Mouse (Mus musculus) midbrain, embryonic 16.5 days (tissue): ENCODE measurements at regions not wholly inside any gene's neighbourhood (a gene's known extent, or its start where the extent isn't known, plus 50 kb on each side); places are given as distances from the start of the nearest gene placed in this dataset.

Experiments
- ATAC-seq: fragments of 200-750 bp; cut with Nextera tagmentation; 2 replicates; pipeline ENCODE4 v1.8.0; 2017; ENCODE audit warnings: moderate TSS enrichment
- H3K27ac ChIP-seq: fragments of 300-500 bp; sonication (generic); 2 replicates; pipeline ENCODE4 v1.5.1; 2014; ENCODE audit warnings: mild to moderate bottlenecking, low read length, mixed read lengths
- H3K27me3 ChIP-seq: fragments of 300-500 bp; sonication (generic); 2 replicates; pipeline ENCODE4 v1.6.1; 2014; ENCODE audit warnings: low read depth, low read length, mixed read lengths; ENCODE audit not compliant: control insufficient read depth, insufficient read depth
- H3K36me3 ChIP-seq: fragments of 300-500 bp; sonication (generic); 2 replicates; pipeline ENCODE4 v1.6.1; 2014; ENCODE audit warnings: mild to moderate bottlenecking, low read length, moderate library complexity, mixed read lengths; ENCODE audit not compliant: control insufficient read depth, insufficient read depth
- H3K4me1 ChIP-seq: fragments of 300-500 bp; sonication (generic); 2 replicates; pipeline ENCODE4 v1.6.1; 2014; ENCODE audit warnings: mild to moderate bottlenecking, low read length, mixed read lengths; ENCODE audit not compliant: control insufficient read depth, insufficient read depth
- H3K4me2 ChIP-seq: fragments of 300-500 bp; sonication (generic); 2 replicates; pipeline ENCODE4 v1.6.1; 2014; ENCODE audit warnings: mild to moderate bottlenecking, low read length, mixed read lengths
- H3K4me3 ChIP-seq: fragments of 300-500 bp; sonication (generic); 2 replicates; pipeline ENCODE4 v1.5.1; 2014; ENCODE audit warnings: low read depth, mild to moderate bottlenecking, low read length, moderate library complexity, mixed read lengths
- H3K9ac ChIP-seq: fragments of 300-500 bp; sonication (generic); 2 replicates; pipeline ENCODE4 v1.6.1; 2014; ENCODE audit warnings: low read depth, low read length, mixed read lengths
- H3K9me3 ChIP-seq: fragments of 300-500 bp; sonication (generic); replicated peaks from 2 replicates; pipeline ENCODE4 v1.6.1; 2014; ENCODE audit warnings: mild to moderate bottlenecking, low read length, mixed read lengths; ENCODE audit not compliant: control insufficient read depth, poor library complexity, severe bottlenecking
- WGBS: fragments of 180-500 bp; shearing (Covaris S2); extraction: QIAGEN DNeasy Blood & Tissue Kit; methylation state at CpG from one replicate; pipeline ENCODE4 v1.1.7; 2014; 5-methylcytosine and 5-hydroxymethylcytosine counted together

DNA sequence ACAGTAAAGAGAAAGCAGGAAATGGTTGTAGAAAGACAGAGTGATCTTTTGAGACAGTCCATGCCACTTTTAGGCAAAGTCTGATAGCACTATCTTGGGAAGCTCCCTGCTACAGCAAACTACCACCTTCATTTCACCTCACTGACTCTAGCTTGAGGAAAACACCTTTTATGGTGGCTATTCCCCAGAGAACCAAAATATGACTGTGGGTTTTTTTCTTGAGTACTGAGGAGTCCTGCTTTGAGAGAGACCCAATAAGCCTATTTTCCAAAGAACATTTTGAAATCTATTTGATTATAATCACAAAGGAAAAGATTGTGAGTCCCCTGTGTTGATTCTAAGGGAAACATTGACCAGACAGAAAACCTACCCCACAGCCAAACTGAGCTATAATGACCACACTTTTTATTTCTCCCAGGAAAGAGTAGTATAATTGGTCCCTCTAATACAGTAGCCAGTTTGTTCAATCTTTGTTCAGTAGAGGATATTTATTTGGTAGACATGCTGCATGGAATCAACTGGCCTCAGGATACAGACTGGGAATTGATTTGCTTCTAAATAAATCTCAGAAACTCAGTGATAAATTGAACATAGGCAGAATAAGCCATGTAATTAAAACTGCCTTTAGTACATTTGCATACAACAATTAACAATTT lies 468.6 kb downstream of the Hace1 start:
- H3K9ac ChIP-seq: no peak overlapping the region
- H3K27me3 ChIP-seq: no peaks in the 10 kb centered on the region
- H3K4me2 ChIP-seq: no peak overlapping the region
- no peaks in the 10 kb centered on the region for H3K9me3 ChIP-seq
- H3K4me3 ChIP-seq: no peak overlapping the region
- H3K36me3 ChIP-seq: no peaks in the 10 kb centered on the region
- H3K27ac ChIP-seq: peak overlapping the region; percentile 79
- no peak; the same call in 1 of the 2 replicates for ATAC-seq
- peaks cover 15% of the 10 kb centered on the region for H3K4me1 ChIP-seq

- Histone ChIP-seq H3K4me3 (no peak overlapping the region), H3K9ac (0 out of 2 replicates have a peak overlapping the region, but pooled peaks have one; percentile 3), H3K36me3 (no peaks in the 10 kb centered on the region), H3K4me2 (no peak overlapping the region), H3K9me3 (no peaks in the 10 kb centered on the region), H3K27me3 (no peaks in the 10 kb centered on the region), H3K27ac (peak overlapping the region; percentile 79), H3K4me1 (peaks cover 15% of the 10 kb centered on the region)
- WGBS: 50% methylated on average over 8 of the region's 8 CpGs
- peak; percentile 47 for ATAC-seq
Measured at GRCm38 (mm10) chr10:46046890-46047414, 469.3 kb downstream of the Hace1 start.

DNA sequence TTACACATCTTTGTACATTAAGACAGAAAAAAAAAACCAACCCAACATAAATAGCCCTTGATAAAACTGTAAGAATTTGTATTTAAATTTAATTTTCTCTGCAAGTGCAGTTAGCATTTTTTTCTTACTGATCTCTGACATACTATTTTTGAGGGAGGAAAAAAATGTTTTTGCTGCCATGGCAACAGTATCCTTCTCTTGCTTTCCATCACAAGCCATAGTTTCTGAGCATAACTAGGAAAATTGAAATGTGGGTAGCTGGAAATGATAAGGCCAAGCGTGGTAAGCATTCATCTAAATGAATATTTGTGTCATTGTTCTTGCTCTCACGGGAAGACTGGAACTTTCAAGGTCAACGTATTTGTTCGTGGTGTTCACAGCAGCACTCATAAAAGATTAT lies 470.0 kb downstream of the Hace1 start:
- no peaks in the 10 kb centered on the region for H3K27me3 ChIP-seq
- no peak overlapping the region for H3K4me2 ChIP-seq
- H3K9me3 ChIP-seq: no peaks in the 10 kb centered on the region
- no peak overlapping the region for H3K9ac ChIP-seq
- ATAC-seq: no peak; the same call in 1 of the 2 replicates
- H3K27ac ChIP-seq: peak overlapping the region; percentile 79
- 26% methylated on average over 4 of the region's 4 CpGs for WGBS
- no peak overlapping the region for H3K4me3 ChIP-seq
- no peaks in the 10 kb centered on the region for H3K36me3 ChIP-seq
- H3K4me1 ChIP-seq: peaks cover 15% of the 10 kb centered on the region

- H3K9ac ChIP-seq: peak overlapping the region; percentile 25; the same call in 1 of the 2 replicates
- ATAC-seq: peak; percentile 81
- WGBS: 25% methylated on average over 14 of the region's 14 CpGs
- H3K27me3 ChIP-seq: no peaks in the 10 kb centered on the region
- peak overlapping the region; percentile 32; the same call in 1 of the 2 replicates for H3K27ac ChIP-seq
- H3K4me3 ChIP-seq: no peak overlapping the region
- no peaks in the 10 kb centered on the region for H3K4me1 ChIP-seq
- H3K4me2 ChIP-seq: peak overlapping the region; percentile 36
- H3K36me3 ChIP-seq: no peaks in the 10 kb centered on the region
- no peaks in the 10 kb centered on the region for H3K9me3 ChIP-seq
Measured at GRCm38 (mm10) chr10:46057362-46058198, 480.0 kb downstream of the Hace1 start.

DNA sequence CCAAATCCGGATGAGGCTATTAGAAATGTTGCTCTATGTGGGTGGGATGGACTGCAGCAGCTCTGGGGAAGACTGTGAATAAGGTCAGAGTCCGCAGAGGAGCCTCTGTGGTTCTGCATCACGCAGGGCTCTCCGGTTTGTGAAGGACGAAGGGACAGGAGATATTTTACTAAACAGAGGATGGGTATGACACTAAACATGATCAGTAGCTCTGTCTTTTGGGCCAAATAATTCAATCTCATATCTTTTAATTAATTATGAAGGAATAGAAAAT lies 480.5 kb downstream of the Hace1 start:
- H3K36me3 ChIP-seq: no peaks in the 10 kb centered on the region
- H3K4me3 ChIP-seq: no peak overlapping the region
- no peaks in the 10 kb centered on the region for H3K9me3 ChIP-seq
- ATAC-seq: no peak; the same call in 1 of the 2 replicates
- 74% methylated on average over 5 of the region's 5 CpGs for WGBS
- no peak overlapping the region for H3K4me2 ChIP-seq
- no peaks in the 10 kb centered on the region for H3K4me1 ChIP-seq
- H3K27ac ChIP-seq: peak overlapping the region; percentile 32; the same call in 1 of the 2 replicates
- H3K27me3 ChIP-seq: no peaks in the 10 kb centered on the region
- no peak overlapping the region for H3K9ac ChIP-seq

DNA sequence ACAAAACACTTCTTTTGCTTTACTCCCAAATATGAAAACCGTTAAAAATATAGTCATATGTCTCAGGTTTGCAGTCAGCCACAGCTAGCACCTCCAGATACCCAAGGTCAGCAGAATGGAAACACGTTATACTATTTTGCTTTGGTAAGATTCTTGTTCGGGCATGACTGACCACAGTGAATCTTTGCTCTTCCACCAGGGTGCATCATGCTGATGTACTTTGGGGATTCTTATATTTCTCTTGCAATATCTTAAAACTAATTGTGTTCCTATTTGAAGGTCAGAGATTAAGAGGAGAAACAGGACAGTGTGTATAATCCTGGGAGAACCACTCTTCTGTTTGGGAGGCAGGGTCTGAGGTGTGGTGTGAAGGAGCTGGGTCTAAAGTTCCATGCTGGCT lies 481.7 kb downstream of the Hace1 start:
- no peak for ATAC-seq
- H3K4me3 ChIP-seq: no peak overlapping the region
- no peaks in the 10 kb centered on the region for H3K27me3 ChIP-seq
- H3K36me3 ChIP-seq: no peaks in the 10 kb centered on the region
- no peak overlapping the region for H3K9ac ChIP-seq
- H3K27ac ChIP-seq: no peak overlapping the region
- H3K4me2 ChIP-seq: no peak overlapping the region
- H3K9me3 ChIP-seq: no peaks in the 10 kb centered on the region
- no peaks in the 10 kb centered on the region for H3K4me1 ChIP-seq
- 82% methylated on average over 3 of the region's 3 CpGs for WGBS

GRCm38 (mm10) chr10:46063831-46064230 lies 486.2 kb downstream of the Hace1 start:
- no peak overlapping the region for H3K4me2 ChIP-seq
- H3K9ac ChIP-seq: no peak overlapping the region
- no peaks in the 10 kb centered on the region for H3K4me1 ChIP-seq
- ATAC-seq: no peak
- no peaks in the 10 kb centered on the region for H3K9me3 ChIP-seq
- no peaks in the 10 kb centered on the region for H3K36me3 ChIP-seq
- H3K27ac ChIP-seq: no peak overlapping the region
- H3K27me3 ChIP-seq: no peaks in the 10 kb centered on the region
- no peak overlapping the region for H3K4me3 ChIP-seq
- WGBS: 95% methylated on average over 4 of the region's 4 CpGs

GRCm38 (mm10) chr10:46070766-46071165 lies 493.1 kb downstream of the Hace1 start:
- Histone ChIP-seq H3K27me3 (no peaks in the 10 kb centered on the region), H3K27ac (no peak overlapping the region), H3K9me3 (no peaks in the 10 kb centered on the region), H3K4me2 (no peak overlapping the region), H3K4me1 (peaks cover 15% of the 10 kb centered on the region), H3K36me3 (no peaks in the 10 kb centered on the region), H3K4me3 (no peak overlapping the region), H3K9ac (no peak overlapping the region)
- ATAC-seq: no peak
- WGBS: 73% methylated on average over 3 of the region's 3 CpGs

GRCm38 (mm10) chr10:46071220-46071619 lies 493.6 kb downstream of the Hace1 start:
- H3K27me3 ChIP-seq: no peaks in the 10 kb centered on the region
- H3K4me2 ChIP-seq: no peak overlapping the region
- no peaks in the 10 kb centered on the region for H3K36me3 ChIP-seq
- no peak overlapping the region; the same call in 1 of the 2 replicates for H3K9ac ChIP-seq
- WGBS: 40% methylated on average over 8 of the region's 8 CpGs
- H3K9me3 ChIP-seq: no peaks in the 10 kb centered on the region
- ATAC-seq: no peak; the same call in 1 of the 2 replicates
- H3K27ac ChIP-seq: peak overlapping the region; percentile 51; the same call in 1 of the 2 replicates
- no peak overlapping the region for H3K4me3 ChIP-seq
- H3K4me1 ChIP-seq: peaks cover 15% of the 10 kb centered on the region
